Mouse (Mus musculus): Measurements from ENCODE around the gene Galnt6.

Gene Galnt6

GRCm38 (mm10) chr15:100646161-100646560, 83.0 kb downstream of the Galnt6 start:
- peak; percentile 84 for DNase-seq

GRCm38 (mm10) chr15:100642451-100642850, 86.7 kb downstream of the Galnt6 start:
- no peak for DNase-seq

All from cerebellum, adult 9-11 months (tissue).